Mouse (Mus musculus) olfactory bulb, adult 2 months (tissue): ENCODE data around the gene Ccdc134. TPM values are rescaled to one million over a fixed set of nuclear protein-coding genes. Genes with fewer than 3 reads are reported as not detected.
"Not testable (repeated sequence)": the region's sequence is repeated elsewhere in the genome, so short reads cannot be mapped to it uniquely, and the experiment has no call there.

Experiments
- H3K27ac ChIP-seq: fragments of 200-500 bp; 2 replicates; pipeline ENCODE4 v1.5.1; 2012; ENCODE audit warnings: low read depth, low read length; ENCODE audit not compliant: insufficient read depth
- H3K4me1 ChIP-seq: fragments of 200-500 bp; 2 replicates; pipeline ENCODE4 v1.6.1; 2012; ENCODE audit warnings: low read length; ENCODE audit not compliant: control insufficient read depth, insufficient read depth
- H3K4me3 ChIP-seq: fragments of 200-500 bp; 2 replicates; pipeline ENCODE4 v1.5.1; 2012; ENCODE audit warnings: mild to moderate bottlenecking, low read depth, low read length, moderate library complexity; ENCODE audit not compliant: insufficient read depth
- CTCF ChIP-seq: fragments of 200-500 bp; IDR thresholded peaks from 2 replicates; pipeline ENCODE4 v1.5.1; 2012; ENCODE audit warnings: low read depth, mild to moderate bottlenecking, low read length, moderate library complexity; ENCODE audit not compliant: insufficient read depth
- POLR2A ChIP-seq: fragments of 200-500 bp; IDR thresholded peaks from 2 replicates; pipeline ENCODE4 v1.6.1; 2012; ENCODE audit warnings: mild to moderate bottlenecking, low read depth, low read length, moderate library complexity; ENCODE audit not compliant: insufficient read depth
- WGBS: fragments of 180-500 bp; shearing (Covaris S2); methylation state at CpG from one replicate; pipeline ENCODE4 v1.1.7; 2018; 5-methylcytosine and 5-hydroxymethylcytosine counted together
- polyA plus RNA-seq: library from polyadenylated mRNA; stranded (reverse); fragments of >200 nt; gene quantifications from 2 replicates; pipeline ENCODE4 v1.2.4, GENCODE M21; 2012; ENCODE audit warnings: low replicate concordance; ENCODE audit not compliant: missing spikeins, insufficient read depth, insufficient read length

Gene Ccdc134
- polyA plus RNA-seq: not detected in 2 replicates

DNA sequence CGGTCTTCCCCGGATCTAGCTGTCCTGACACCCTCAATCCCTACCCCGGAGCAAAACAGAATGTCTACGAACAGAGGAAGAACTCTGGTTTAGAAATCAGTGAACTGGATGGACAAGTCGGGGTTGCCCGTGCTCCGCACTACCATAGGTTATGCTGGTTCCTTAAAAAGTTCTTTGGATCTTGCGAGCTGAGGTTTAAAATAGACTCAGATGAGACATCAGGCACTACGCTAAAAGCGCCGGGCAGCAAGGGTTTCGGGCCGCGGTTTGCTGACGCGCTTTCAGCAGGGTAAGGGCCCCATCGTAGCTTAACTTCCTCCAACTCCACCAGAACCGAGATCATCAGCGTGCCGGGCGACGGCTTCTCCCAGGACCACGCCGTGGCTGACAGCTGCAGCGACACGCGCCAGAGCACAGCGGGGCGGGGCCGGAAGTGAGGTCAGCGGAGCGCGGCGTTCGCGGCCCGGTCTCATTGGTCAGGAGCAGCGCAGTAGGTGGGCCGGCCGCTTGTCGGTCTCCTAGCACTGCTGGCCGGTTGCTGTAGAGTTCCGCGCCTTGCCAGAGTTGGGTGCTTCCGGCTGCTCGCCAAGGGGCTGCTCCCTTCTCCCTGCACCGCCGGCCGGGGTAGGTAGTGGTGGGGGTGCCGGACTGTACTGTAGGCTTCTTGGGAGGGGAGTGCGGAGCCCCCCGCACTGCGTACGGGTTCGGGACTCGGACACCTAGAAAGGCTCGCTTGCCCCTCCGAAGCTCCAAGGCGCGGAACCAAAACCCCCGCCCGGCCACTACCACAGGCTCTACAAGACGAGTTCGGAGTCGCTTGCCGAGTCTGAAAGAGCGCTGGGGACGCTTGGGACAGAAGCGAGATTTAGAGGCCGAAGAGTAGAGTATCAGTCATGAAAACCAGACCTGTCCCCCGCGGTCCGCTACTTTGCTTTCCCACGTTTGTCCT lies at the start of gene Ccdc134:
Ccdc134 (plus strand) TSS at position 497 of the 949 bp plus-strand sequence.
- TF ChIP-seq POLR2A: peak; percentile 69; the same call in 1 of the 2 replicates
- no peak for TF ChIP-seq CTCF
- WGBS: under 1% methylated on average over 74 of the region's 74 CpGs
- Histone ChIP-seq H3K4me3 (peak within 1 kb of the TSS; percentile 80), H3K4me1 (peaks cover 22% of the 10 kb centered on the region), H3K27ac (peak within 1 kb of the TSS; percentile 37)

DNA sequence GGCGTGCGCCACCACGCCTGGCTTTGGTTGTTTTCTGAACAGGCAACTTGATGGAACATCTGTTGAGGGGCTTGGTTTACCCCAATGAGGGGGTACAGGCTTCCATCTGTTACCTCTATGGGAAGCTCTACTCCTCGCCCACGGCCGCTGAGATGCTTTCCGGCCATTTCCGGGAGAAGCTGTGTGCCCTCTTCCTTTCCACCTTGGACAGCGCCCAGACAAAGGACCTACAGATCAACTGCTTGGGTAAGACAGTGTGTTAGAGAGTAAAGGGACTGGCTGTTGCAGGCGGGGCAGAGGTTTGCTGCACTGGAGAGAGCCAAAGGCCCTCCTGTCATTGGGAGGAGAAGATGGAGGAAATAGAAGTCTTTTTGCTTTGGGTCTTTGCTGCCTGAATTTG lies 47.8 kb upstream of the Ccdc134 start:
- H3K4me1 ChIP-seq: peaks cover 2% of the 10 kb centered on the region; the same call in 1 of the 2 replicates
- H3K4me3 ChIP-seq: no peak overlapping the region
- no peak for TF ChIP-seq CTCF
- TF ChIP-seq POLR2A: no peak
- 73% methylated on average over 10 of the region's 10 CpGs for WGBS
- no peak overlapping the region for H3K27ac ChIP-seq

DNA sequence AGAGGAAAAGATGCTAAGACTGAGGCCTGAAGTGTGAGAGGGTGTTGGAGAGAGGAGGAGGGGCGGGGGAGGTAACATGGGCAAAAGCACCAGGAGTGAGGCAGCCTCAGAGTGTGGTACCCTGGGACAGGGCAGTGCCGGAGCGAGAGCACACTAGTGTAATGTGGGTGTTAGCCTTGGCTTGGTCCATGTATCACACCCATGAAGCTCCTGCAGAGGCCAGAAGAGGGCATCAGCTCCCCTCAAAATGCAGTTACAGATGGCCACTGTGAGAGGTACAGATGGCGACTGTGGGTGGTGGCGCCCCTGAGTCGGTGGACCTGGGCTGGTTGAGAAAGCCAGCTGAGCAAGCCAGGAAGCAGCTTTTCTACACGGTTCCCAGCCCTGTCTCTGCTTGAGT lies 46.6 kb upstream of the Ccdc134 start:
- no peak overlapping the region for H3K27ac ChIP-seq
- peak; percentile 47; the same call in 1 of the 2 replicates for TF ChIP-seq CTCF
- TF ChIP-seq POLR2A: no peak
- WGBS: 38% methylated on average over 7 of the region's 7 CpGs
- no peak overlapping the region for H3K4me3 ChIP-seq
- peaks cover 9% of the 10 kb centered on the region for H3K4me1 ChIP-seq

DNA sequence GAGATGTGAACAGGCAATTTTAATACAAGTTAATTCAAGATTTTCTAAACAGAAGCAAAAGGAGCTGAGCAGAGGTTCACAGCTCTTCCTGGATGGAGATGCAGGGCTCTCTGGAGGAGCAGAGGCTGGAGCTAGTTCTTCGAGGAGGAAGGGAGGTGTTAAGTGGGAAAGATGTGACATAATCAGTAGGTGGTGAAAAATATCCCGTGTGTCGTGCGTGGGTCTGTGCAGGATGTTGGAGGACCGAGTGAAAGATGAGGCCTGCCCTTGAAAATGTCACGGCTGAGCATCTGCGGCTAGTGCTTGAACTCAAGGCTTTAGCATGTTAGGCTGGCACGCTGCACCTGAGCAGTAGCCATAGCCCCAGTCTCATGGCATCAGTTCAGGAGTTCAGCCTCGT lies 42.1 kb upstream of the Ccdc134 start:
- H3K4me1 ChIP-seq: peaks cover 25% of the 10 kb centered on the region
- WGBS: 64% methylated on average over 9 of the region's 9 CpGs
- no peak overlapping the region for H3K4me3 ChIP-seq
- peak overlapping the region; percentile 95 for H3K27ac ChIP-seq
- TF ChIP-seq CTCF (no peak), POLR2A (no peak)

DNA sequence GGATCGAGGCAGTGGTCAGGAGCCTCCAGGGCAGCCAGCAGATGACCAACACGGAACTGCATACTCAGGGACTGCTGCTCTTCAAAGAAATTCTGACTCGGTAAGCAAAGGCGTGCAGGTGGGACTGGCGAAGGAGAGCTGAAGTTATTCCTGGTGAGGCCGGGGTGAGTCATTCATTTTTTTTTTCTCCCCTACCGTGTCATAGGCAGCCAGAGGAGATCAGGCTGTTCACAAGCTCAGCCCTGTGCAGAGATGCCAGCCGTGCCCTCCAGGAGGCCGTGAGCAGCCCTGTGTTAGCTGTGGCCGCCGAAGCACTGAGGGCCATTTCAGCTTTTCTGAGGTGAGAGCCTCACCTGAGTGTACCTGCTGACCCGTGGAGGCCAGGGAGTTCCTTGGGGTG lies 41.6 kb upstream of the Ccdc134 start:
- H3K27ac ChIP-seq: peak overlapping the region; percentile 95
- TF ChIP-seq CTCF: peak; percentile 33; the same call in 1 of the 2 replicates
- no peak for TF ChIP-seq POLR2A
- WGBS: 49% methylated on average over 12 of the region's 12 CpGs
- H3K4me1 ChIP-seq: peaks cover 25% of the 10 kb centered on the region
- H3K4me3 ChIP-seq: no peak overlapping the region; the same call in 1 of the 2 replicates

DNA sequence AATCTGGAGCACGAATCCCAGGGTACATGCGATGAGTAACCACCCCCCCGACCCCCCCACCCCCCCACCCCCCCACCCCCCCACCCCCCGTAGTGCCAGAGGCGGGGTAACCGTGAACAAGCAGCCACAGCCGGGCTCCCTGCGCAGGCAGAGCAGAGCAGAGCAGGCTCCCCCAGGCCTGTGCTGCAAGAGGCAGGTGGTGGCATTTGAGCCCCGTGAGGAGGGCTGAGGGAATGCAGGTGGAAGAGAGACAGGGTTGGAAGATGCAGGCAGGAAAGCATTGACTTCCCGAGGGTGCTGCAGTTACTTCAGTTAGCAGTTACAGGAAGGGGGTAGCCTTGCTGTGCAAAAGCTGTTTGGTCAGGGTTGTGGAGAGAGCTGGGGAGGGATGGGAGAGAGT lies 40.5 kb upstream of the Ccdc134 start:
- TF ChIP-seq CTCF: 0 out of 2 replicates have a peak, but pooled peaks have one; percentile 9
- no peak for TF ChIP-seq POLR2A
- Histone ChIP-seq H3K4me1 (peaks cover 31% of the 10 kb centered on the region), H3K4me3 (no peak overlapping the region), H3K27ac (peak overlapping the region; percentile 74)
- WGBS: 11% methylated on average over 10 of the region's 10 CpGs

DNA sequence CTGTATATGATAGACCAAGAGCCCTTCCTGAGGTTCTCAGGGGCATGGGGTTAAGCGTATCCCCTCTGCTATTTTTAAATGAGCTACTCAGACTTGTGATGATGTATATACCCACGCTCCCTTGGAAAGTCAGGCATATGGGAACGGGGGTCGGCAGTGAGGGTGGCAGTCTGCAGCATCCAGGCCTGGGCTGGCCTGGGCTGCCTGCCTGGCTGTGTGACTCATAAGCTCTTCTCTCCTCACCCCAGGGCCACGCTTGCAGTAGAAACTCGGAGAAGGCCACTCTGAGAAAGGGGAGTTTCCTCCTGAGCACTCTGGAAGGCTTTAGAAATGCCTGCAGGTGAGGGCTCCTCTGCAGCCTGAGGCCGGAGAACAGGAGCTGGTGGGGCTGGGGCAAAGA lies 36.7 kb upstream of the Ccdc134 start:
- no peak overlapping the region for H3K4me3 ChIP-seq
- H3K27ac ChIP-seq: no peak overlapping the region; the same call in 1 of the 2 replicates
- peaks cover 24% of the 10 kb centered on the region for H3K4me1 ChIP-seq
- TF ChIP-seq CTCF (no peak), POLR2A (no peak)
- 51% methylated on average over 7 of the region's 7 CpGs for WGBS

DNA sequence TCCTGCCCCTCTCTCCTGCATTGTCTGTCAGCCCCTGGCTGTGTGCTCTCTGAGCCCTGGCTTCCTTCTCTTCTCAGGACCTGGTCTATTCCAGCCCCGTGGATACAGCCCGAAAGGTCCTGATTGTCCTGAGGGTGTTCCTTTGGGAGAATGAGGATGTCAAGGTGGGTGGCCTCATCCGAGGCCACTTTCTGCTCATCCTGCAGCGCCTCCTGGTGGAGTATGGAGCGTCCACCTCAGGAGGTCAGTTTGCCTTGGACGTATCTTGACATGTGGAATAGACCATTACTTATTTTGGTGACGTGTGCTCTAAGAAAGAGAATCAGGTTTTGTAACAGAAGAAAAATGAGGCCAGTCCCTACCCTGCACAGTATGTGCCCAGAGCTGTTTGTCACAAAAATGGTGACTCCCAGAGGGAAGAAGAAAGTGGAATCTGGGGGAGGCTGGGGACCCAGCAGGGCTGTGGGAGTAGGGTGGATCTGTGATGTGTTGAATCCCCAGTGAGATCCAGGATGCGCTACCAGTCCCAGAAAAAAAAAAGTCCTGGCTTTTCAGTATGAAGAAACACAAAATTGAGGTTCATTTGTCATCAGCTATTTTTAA lies 20.7 kb upstream of the Ccdc134 start:
- TF ChIP-seq POLR2A (no peak), CTCF (peak; percentile 65)
- peak overlapping the region; percentile 85 for H3K27ac ChIP-seq
- H3K4me3 ChIP-seq: no peak overlapping the region
- WGBS: 19% methylated on average over 8 of the region's 8 CpGs
- peaks cover 33% of the 10 kb centered on the region for H3K4me1 ChIP-seq

DNA sequence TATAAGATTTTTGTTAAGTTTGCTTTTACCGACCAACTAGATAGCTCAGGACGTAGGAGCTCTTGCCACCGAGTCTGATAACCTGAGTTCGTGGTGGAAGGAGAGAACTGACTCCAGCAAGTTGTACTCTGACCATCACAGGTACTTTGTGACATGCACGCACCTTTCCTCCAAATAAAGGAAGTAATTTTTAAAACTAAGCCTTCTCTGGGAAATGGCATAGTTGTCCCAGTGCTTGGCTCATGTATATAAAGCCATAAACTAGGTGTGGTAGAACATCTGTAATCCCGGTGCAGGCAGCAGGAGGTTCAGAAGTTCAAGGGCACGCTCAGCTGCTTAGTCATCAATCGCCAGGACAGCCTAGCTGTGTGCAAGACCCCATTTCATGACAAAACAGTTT lies 7.2 kb upstream of the Ccdc134 start:
- 93% methylated on average over 8 of the region's 8 CpGs for WGBS
- H3K4me1 ChIP-seq: no peaks in the 10 kb centered on the region
- TF ChIP-seq POLR2A (no peak), CTCF (no peak)
- H3K4me3 ChIP-seq: no peak overlapping the region
- H3K27ac ChIP-seq: no peak overlapping the region

DNA sequence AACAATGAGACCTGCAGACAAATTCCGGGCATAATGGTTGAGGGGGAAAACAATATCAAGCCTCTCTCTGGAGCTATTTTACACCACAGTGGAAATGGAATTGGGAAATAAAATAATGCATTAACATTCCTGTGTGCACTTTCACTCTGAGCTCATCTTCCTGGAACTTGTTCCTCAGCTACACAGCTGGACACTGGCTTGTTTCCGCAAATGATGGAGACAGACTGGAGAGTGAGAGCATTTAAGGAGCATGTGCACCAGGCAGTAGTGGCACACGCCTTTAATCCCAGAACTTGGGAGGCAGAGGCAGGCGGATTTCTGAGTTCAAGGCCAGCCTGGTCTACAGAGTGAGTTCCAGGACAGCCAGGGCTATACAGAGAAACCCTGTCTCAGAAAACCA lies 1.0 kb upstream of the Ccdc134 start:
- not testable (repeated sequence) for H3K4me3 ChIP-seq, H3K27ac ChIP-seq
- WGBS: 69% methylated on average over 4 of the region's 4 CpGs
- H3K4me1 ChIP-seq: peaks cover 22% of the 10 kb centered on the region
